Mouse (Mus musculus) megakaryocyte progenitor cell, adult 5-6 weeks (primary cell): ENCODE measurements around the gene Gm45140. TPM values are rescaled to one million over a fixed set of nuclear protein-coding genes. Genes with fewer than 3 reads are reported as not detected.

Source experiments
- ATAC-seq: replicated peaks from 2 replicates; pipeline ENCODE4 v1.8.0; 2016; ENCODE audit warnings: mild to moderate bottlenecking, moderate TSS enrichment, inconsistent platforms; ENCODE audit not compliant: poor library complexity
- total RNA-seq, 2 experiments: library from RNA; stranded (forward) in 1 of 2; stranded (reverse) in 1 of 2; fragments of 157-497, 149-512 nt in 1 of 2; fragments of 200-1000 nt in 1 of 2; gene quantifications; 2 replicates each; pipeline versions ENCODE4 v1.2.3 to v1.2.4; 2015 to 2017

Gene Gm45140
- total RNA-seq, 2 experiments from 2014 or later = 3.7 to 19.9 TPM

GRCm38 (mm10) chr6:87745301-87745700, 90.3 kb downstream of the Gm45140 start:
- no peak for ATAC-seq

GRCm38 (mm10) chr6:87744632-87745031, 91.0 kb downstream of the Gm45140 start:
- ATAC-seq = no peak

- no peak for ATAC-seq
These were observed 92.3 kb downstream of the Gm45140 start for GRCm38 (mm10) chr6:87743281-87743680.

- ATAC-seq = peak; percentile 35
These were observed 92.8 kb downstream of the Gm45140 start for GRCm38 (mm10) chr6:87742804-87743203.

GRCm38 (mm10) chr6:87741978-87742377, 93.6 kb downstream of the Gm45140 start:
- ATAC-seq = 0 out of 2 replicates have a peak, but pooled peaks have one; percentile 4

- ATAC-seq = peak; percentile 77
These were observed 95.1 kb downstream of the Gm45140 start for GRCm38 (mm10) chr6:87740496-87740895.

- ATAC-seq = peak; percentile 7; the same call in 1 of the 2 replicates
These were observed 95.7 kb downstream of the Gm45140 start for GRCm38 (mm10) chr6:87739898-87740297.

Other genes starting within 250 kb of the Gm45140 start
- gene Prokr1, start 245.1 kb downstream of the Gm45140 start, total RNA-seq (2015) = 0.34 and 0.37 TPM in 2 replicates
- gene Prokr1, start 245.1 kb downstream of the Gm45140 start, total RNA-seq (2017) = 0.17 and 0.24 TPM in 2 replicates
- 12.4 and 17.0 TPM in 2 replicates for gene Aplf, start 163.6 kb downstream of the Gm45140 start, total RNA-seq (2015)
- gene Aplf, start 163.6 kb downstream of the Gm45140 start, total RNA-seq (2017) = 24.1 and 25.7 TPM in 2 replicates
- gene Efcc1, start 104.9 kb downstream of the Gm45140 start, total RNA-seq (2015) = 0.64 and 1.0 TPM in 2 replicates
- 2.1 TPM in 2 replicates for gene Efcc1, start 104.9 kb downstream of the Gm45140 start, total RNA-seq (2017)
- gene Gp9, start 57.7 kb downstream of the Gm45140 start, total RNA-seq (2015) = 1.9 and 2.2 TPM in 2 replicates
- gene Gp9, start 57.7 kb downstream of the Gm45140 start, total RNA-seq (2017) = 0.81 and 2.3 TPM in 2 replicates
- gene Rab43, start 23.6 kb downstream of the Gm45140 start, total RNA-seq (2015) = 12.7 and 17.9 TPM in 2 replicates
- gene Rab43, start 23.6 kb downstream of the Gm45140 start, total RNA-seq (2017) = 3.5 and 5.1 TPM in 2 replicates
- 27.8 and 32.1 TPM in 2 replicates for gene Isy1, start 3.0 kb upstream of the Gm45140 start, total RNA-seq (2015)
- 115 and 136 TPM in 2 replicates for gene Isy1, start 3.0 kb upstream of the Gm45140 start, total RNA-seq (2017)
- gene Cnbp, start 15.3 kb upstream of the Gm45140 start, total RNA-seq (2015) = 670 and 676 TPM in 2 replicates
- 953 and 1,115 TPM in 2 replicates for gene Cnbp, start 15.3 kb upstream of the Gm45140 start, total RNA-seq (2017)
- 40.1 and 43.2 TPM in 2 replicates for gene Copg1, start 52.0 kb upstream of the Gm45140 start, total RNA-seq (2015)
- gene Copg1, start 52.0 kb upstream of the Gm45140 start, total RNA-seq (2017) = 67.2 and 75.4 TPM in 2 replicates
- 20.9 and 25.5 TPM in 2 replicates for gene Hmces, start 78.1 kb upstream of the Gm45140 start, total RNA-seq (2015)
- 34.5 and 37.8 TPM in 2 replicates for gene Hmces, start 78.1 kb upstream of the Gm45140 start, total RNA-seq (2017)
- 2.4 and 2.8 TPM in 2 replicates for gene H1fx, start 145.8 kb upstream of the Gm45140 start, total RNA-seq (2015)
- gene H1fx, start 145.8 kb upstream of the Gm45140 start, total RNA-seq (2017) = 0.68 and 1.7 TPM in 2 replicates
- 262 and 265 TPM in 2 replicates for gene Rab7, start 209.5 kb upstream of the Gm45140 start, total RNA-seq (2015)
- 76.2 and 93.7 TPM in 2 replicates for gene Rab7, start 209.5 kb upstream of the Gm45140 start, total RNA-seq (2017)
- gene Rpn1, start 248.7 kb upstream of the Gm45140 start, total RNA-seq (2015) = 200 and 205 TPM in 2 replicates
- gene Rpn1, start 248.7 kb upstream of the Gm45140 start, total RNA-seq (2017) = 385 and 395 TPM in 2 replicates